29 mouse cellular contexts compared by ENCODE assay signal in genomic region chr7:92656386-92656785, GRCm38 (mm10). TPM values are rescaled to one million over a fixed set of nuclear protein-coding genes. Genes with fewer than 3 reads are reported as not detected.
DNase-seq lines count a peak whose midpoint lies in the region; ATAC-seq lines count a peak whose summit lies in the region.
"Had no signal": no experiment of that assay in that cellular context is flagged by ENCODE, and none has a peak within 500 bp of the region (broad histone marks: within the 10 kb centered on the region; RNA-seq: fewer than 3 reads in every experiment).

No protein-coding gene starts in this region.

- no peaks in the 10 kb centered on the region for H3K27me3 ChIP-seq in forebrain, embryonic 14.5 days (replicated peaks; ENCODE audit: control insufficient read depth, insufficient read depth, low read length)
- no peaks in the 10 kb centered on the region for H3K27me3 ChIP-seq in forebrain, embryonic 13.5 days
- H3K27me3 ChIP-seq in midbrain, embryonic 11.5 days (ENCODE audit: control insufficient read depth, insufficient read depth, low read length) = no peaks in the 10 kb centered on the region
- H3K27me3 ChIP-seq in midbrain, embryonic 14.5 days (ENCODE audit: control insufficient read depth, insufficient read depth, low read length) = no peaks in the 10 kb centered on the region
- H3K27me3 ChIP-seq: embryonic facial prominence, embryonic 13.5 days; heart, embryonic 12.5 days; heart, embryonic 15.5 days; hindbrain, embryonic 13.5 days; intestine, embryonic 15.5 days had no signal

- H3K36me3 ChIP-seq in forebrain, embryonic 14.5 days (ENCODE audit: control insufficient read depth, insufficient read depth, low read length) = peaks cover 65% of the 10 kb centered on the region
- H3K36me3 ChIP-seq in forebrain, embryonic 13.5 days (ENCODE audit: poor library complexity, severe bottlenecking) = peaks cover 60% of the 10 kb centered on the region
- peaks cover 31% of the 10 kb centered on the region for H3K36me3 ChIP-seq in midbrain, embryonic 11.5 days (ENCODE audit: control insufficient read depth, insufficient read depth, low read length)
- peaks cover 61% of the 10 kb centered on the region for H3K36me3 ChIP-seq in midbrain, embryonic 14.5 days (ENCODE audit: control insufficient read depth, insufficient read depth, low read length)

- H3K9me3 ChIP-seq in forebrain, embryonic 14.5 days (replicated peaks; ENCODE audit: control insufficient read depth, low read length) = no peaks in the 10 kb centered on the region; the same call in 1 of the 2 replicates
- H3K9me3 ChIP-seq in forebrain, embryonic 13.5 days (replicated peaks) = peaks cover 3% of the 10 kb centered on the region; the same call in 1 of the 2 replicates
- H3K9me3 ChIP-seq in midbrain, embryonic 11.5 days (ENCODE audit: control insufficient read depth, low read length) = no peaks in the 10 kb centered on the region
- H3K9me3 ChIP-seq in midbrain, embryonic 14.5 days (ENCODE audit: control insufficient read depth, low read length) = 0 out of 2 replicates have a peak, but pooled peaks cover 3% of the 10 kb centered on the region
- H3K9me3 ChIP-seq: embryonic facial prominence, embryonic 10.5 days; embryonic facial prominence, embryonic 13.5 days; G1E; heart, embryonic 12.5 days; heart, embryonic 15.5 days; hindbrain, embryonic 10.5 days; hindbrain, embryonic 13.5 days; intestine, embryonic 15.5 days had no signal

- DNase-seq in forebrain, embryonic 14.5 days (ENCODE audit: low spot score) = no peak
- peak; percentile 72 for DNase-seq in midbrain, embryonic 11.5 days (ENCODE audit: low spot score, missing footprints)
- no peak for DNase-seq in midbrain, embryonic 14.5 days
- peak; percentile 43 for DNase-seq in R1 (ENCODE audit: low read depth, low spot score)
- DNase-seq in MN1 (ENCODE audit: low spot score) = no peak
- DNase-seq: adrenal gland, adult 8-10 months; adrenal gland, postnatal 25 days; cerebellum, adult 11-12 months; cerebellum, adult 8-10 months; cerebellum, postnatal 10 days; cerebellum, postnatal 36 days; embryo, embryonic 11 days; gastrocnemius, postnatal 25 days; heart, postnatal 10 days; heart, postnatal 36 days; kidney, adult 11 months had no signal

- H3K9ac ChIP-seq in forebrain, embryonic 14.5 days (ENCODE audit: low read length) = no peak overlapping the region
- H3K9ac ChIP-seq in forebrain, embryonic 13.5 days = no peak overlapping the region
- no peak overlapping the region for H3K9ac ChIP-seq in midbrain, embryonic 11.5 days (ENCODE audit: low read length)
- no peak overlapping the region for H3K9ac ChIP-seq in midbrain, embryonic 14.5 days (replicated peaks; ENCODE audit: low read length)
- H3K9ac ChIP-seq: embryonic facial prominence, embryonic 13.5 days; heart, embryonic 12.5 days; heart, embryonic 15.5 days; hindbrain, embryonic 13.5 days; intestine, embryonic 15.5 days had no signal

- ATAC-seq in forebrain, embryonic 14.5 days = peak; percentile 42; the same call in 1 of the 2 replicates
- no peak for ATAC-seq in forebrain, embryonic 13.5 days
- ATAC-seq in midbrain, embryonic 11.5 days (ENCODE audit: low FRiP score) = peak; percentile 48; the same call in 1 of the 2 replicates
- no peak for ATAC-seq in midbrain, embryonic 14.5 days (ENCODE audit: low FRiP score, low TSS enrichment)
- ATAC-seq: activated CD4-positive, CD25-positive, alpha-beta regulatory T cell, adult 4 months; CD4-positive, CD25-positive, alpha-beta regulatory T cell, adult 4 months; hindbrain, embryonic 16.5 days; intestine, embryonic 15.5 days had no signal

- no peak overlapping the region for H3K27ac ChIP-seq in forebrain, embryonic 14.5 days (ENCODE audit: low read depth, low read length)
- no peak overlapping the region for H3K27ac ChIP-seq in forebrain, embryonic 13.5 days
- H3K27ac ChIP-seq in midbrain, embryonic 11.5 days (ENCODE audit: low read depth, low read length) = no peak overlapping the region
- no peak overlapping the region for H3K27ac ChIP-seq in midbrain, embryonic 14.5 days (replicated peaks; ENCODE audit: low read depth, low read length)
- H3K27ac ChIP-seq: embryonic facial prominence, embryonic 10.5 days; embryonic facial prominence, embryonic 13.5 days; heart, embryonic 15.5 days; hindbrain, embryonic 10.5 days; hindbrain, embryonic 13.5 days; intestine, embryonic 15.5 days had no signal

- 78% methylated on average over 2 of the region's 2 CpGs for WGBS in forebrain, embryonic 14.5 days
- 80% methylated on average over 2 of the region's 2 CpGs for WGBS in forebrain, embryonic 13.5 days
- WGBS in midbrain, embryonic 11.5 days = 87% methylated on average over 2 of the region's 2 CpGs
- WGBS in midbrain, embryonic 14.5 days = 78% methylated on average over 2 of the region's 2 CpGs

- no peaks in the 10 kb centered on the region for H3K4me1 ChIP-seq in forebrain, embryonic 14.5 days (ENCODE audit: control insufficient read depth, insufficient read depth, low read length)
- peaks cover 7% of the 10 kb centered on the region; the same call in 1 of the 2 replicates for H3K4me1 ChIP-seq in forebrain, embryonic 13.5 days
- H3K4me1 ChIP-seq in midbrain, embryonic 11.5 days (ENCODE audit: control insufficient read depth, insufficient read depth, low read length) = no peaks in the 10 kb centered on the region
- H3K4me1 ChIP-seq in midbrain, embryonic 14.5 days (ENCODE audit: control insufficient read depth, insufficient read depth, low read length) = 0 out of 2 replicates have a peak, but pooled peaks cover 3% of the 10 kb centered on the region
- H3K4me1 ChIP-seq: embryonic facial prominence, embryonic 10.5 days; hindbrain, embryonic 10.5 days; intestine, embryonic 15.5 days had no signal

- H3K4me3 ChIP-seq in forebrain, embryonic 14.5 days (ENCODE audit: low read depth, low read length) = no peak overlapping the region
- no peak overlapping the region for H3K4me3 ChIP-seq in forebrain, embryonic 13.5 days
- no peak overlapping the region for H3K4me3 ChIP-seq in midbrain, embryonic 11.5 days (ENCODE audit: low read depth, low read length)
- no peak overlapping the region for H3K4me3 ChIP-seq in midbrain, embryonic 14.5 days (replicated peaks; ENCODE audit: low read depth, low read length)
- H3K4me3 ChIP-seq: embryonic facial prominence, embryonic 10.5 days; embryonic facial prominence, embryonic 13.5 days; erythroblast, embryonic 14.5 days; heart, embryonic 12.5 days; heart, embryonic 15.5 days; hindbrain, embryonic 10.5 days; hindbrain, embryonic 13.5 days; intestine, embryonic 15.5 days had no signal

- H3K4me2 ChIP-seq in forebrain, embryonic 14.5 days (ENCODE audit: low read length) = no peak overlapping the region
- H3K4me2 ChIP-seq in forebrain, embryonic 13.5 days = no peak overlapping the region
- no peak overlapping the region for H3K4me2 ChIP-seq in midbrain, embryonic 11.5 days
- H3K4me2 ChIP-seq in midbrain, embryonic 14.5 days (ENCODE audit: low read length) = no peak overlapping the region
- H3K4me2 ChIP-seq: embryonic facial prominence, embryonic 13.5 days; heart, embryonic 12.5 days; heart, embryonic 15.5 days; hindbrain, embryonic 13.5 days; intestine, embryonic 15.5 days had no signal

RNA-seq across cellular contexts. Expression of gene Pcf11, which starts 13.3 kb away (rescaled TPM):
- polyA plus RNA-seq in forebrain, embryonic 14.5 days (2014; fragmentation: Nextera tagmentation; extraction: Ambion mirVana) = 17.6 and 18.4 TPM in 2 replicates
- 24.0 and 26.6 TPM in 2 replicates for polyA plus RNA-seq in forebrain, embryonic 13.5 days (2015; fragmentation: Nextera tagmentation; extraction: Ambion mirVana)
- polyA plus RNA-seq in midbrain, embryonic 11.5 days (2014; fragmentation: Nextera tagmentation; extraction: Ambion mirVana) = 19.1 and 21.2 TPM in 2 replicates
- 19.9 and 23.4 TPM in 2 replicates for polyA plus RNA-seq in midbrain, embryonic 14.5 days (2014; fragmentation: Nextera tagmentation; extraction: Ambion mirVana)

RNA-seq across cellular contexts. Expression of gene Ankrd42, which starts 19.4 kb away (rescaled TPM):
- polyA plus RNA-seq in forebrain, embryonic 14.5 days (2014; fragmentation: Nextera tagmentation; extraction: Ambion mirVana) = 10.2 and 13.7 TPM in 2 replicates
- polyA plus RNA-seq in forebrain, embryonic 13.5 days (2015; fragmentation: Nextera tagmentation; extraction: Ambion mirVana) = 10.9 and 15.6 TPM in 2 replicates
- 6.4 and 8.1 TPM in 2 replicates for polyA plus RNA-seq in midbrain, embryonic 11.5 days (2014; fragmentation: Nextera tagmentation; extraction: Ambion mirVana)
- 14.9 and 15.8 TPM in 2 replicates for polyA plus RNA-seq in midbrain, embryonic 14.5 days (2014; fragmentation: Nextera tagmentation; extraction: Ambion mirVana)
- polyA plus RNA-seq: activated CD4-positive, CD25-positive, alpha-beta regulatory T cell, adult 4 months had no signal

Comparison
In these comparisons a context has a peak if more than half of its experiments do, and no peak if none do; other contexts are left out.
1. ATAC-seq: peak in forebrain, embryonic 14.5 days (single experiment) and midbrain, embryonic 11.5 days (single experiment); none in forebrain, embryonic 13.5 days (single experiment) and midbrain, embryonic 14.5 days (single experiment).
2. DNase-seq: peak in midbrain, embryonic 11.5 days (single experiment) and R1 (single experiment); none in forebrain, embryonic 14.5 days (single experiment), midbrain, embryonic 14.5 days (single experiment) and MN1 (single experiment).